15 mouse cellular contexts compared by ENCODE assay signal in genomic region chr10:45471321-45471720, GRCm38 (mm10). TPM values are rescaled to one million over a fixed set of nuclear protein-coding genes. Genes with fewer than 3 reads are reported as not detected.
A peak's percentile ranks its signal among the peaks of the same experiment; 100 is the strongest.
DNase-seq lines count a peak whose midpoint lies in the region; ATAC-seq lines count a peak whose summit lies in the region.
"Had no signal": no experiment of that assay in that cellular context is flagged by ENCODE, and none has a peak within 500 bp of the region (broad histone marks: within the 10 kb centered on the region; RNA-seq: fewer than 3 reads in every experiment).

No protein-coding gene starts in this region.

- 20% methylated on average over 3 of the region's 3 CpGs for WGBS in heart, embryonic 12.5 days
- WGBS in neural tube, embryonic 11.5 days, result 17% methylated on average over 3 of the region's 3 CpGs
- WGBS in limb, embryonic 10.5 days, result 10% methylated on average over 3 of the region's 3 CpGs
- 20% methylated on average over 3 of the region's 3 CpGs for WGBS in neural tube, embryonic 13.5 days

- no peak for DNase-seq in heart, postnatal 10 days
- DNase-seq in neural tube, embryonic 11.5 days (ENCODE audit: low spot score), result no peak
- DNase-seq in neural tube, embryonic 10.5 days (ENCODE audit: extremely low spot score, low spot score), result no peak
- DNase-seq in limb, embryonic 10.5 days (ENCODE audit: low spot score), result peak; percentile 38
- no peak for DNase-seq in cerebellum, postnatal 4 days (ENCODE audit: low spot score in 2 of 2)
- DNase-seq in layer of hippocampus, adult 9-11 months, result no peak
- DNase-seq: adrenal gland, adult 2 months; heart, postnatal 36 days; right cerebral cortex, adult 18-20 months had no signal

- no peaks in the 10 kb centered on the region for H3K9me3 ChIP-seq in heart, embryonic 12.5 days (replicated peaks)
- no peaks in the 10 kb centered on the region for H3K9me3 ChIP-seq in neural tube, embryonic 11.5 days (ENCODE audit: control insufficient read depth, low read length)
- no peaks in the 10 kb centered on the region for H3K9me3 ChIP-seq in limb, embryonic 10.5 days (replicated peaks)
- H3K9me3 ChIP-seq in neural tube, embryonic 13.5 days, result no peaks in the 10 kb centered on the region
- H3K9me3 ChIP-seq: embryonic facial prominence, embryonic 13.5 days; lung, embryonic 15.5 days had no signal

- no peaks in the 10 kb centered on the region for H3K36me3 ChIP-seq in heart, embryonic 12.5 days
- no peaks in the 10 kb centered on the region for H3K36me3 ChIP-seq in neural tube, embryonic 11.5 days (ENCODE audit: control insufficient read depth, insufficient read depth, low read length)
- H3K36me3 ChIP-seq in limb, embryonic 10.5 days, result no peaks in the 10 kb centered on the region
- H3K36me3 ChIP-seq in neural tube, embryonic 13.5 days, result no peaks in the 10 kb centered on the region
- H3K36me3 ChIP-seq: embryonic facial prominence, embryonic 13.5 days; lung, embryonic 15.5 days had no signal

- H3K9ac ChIP-seq in heart, embryonic 12.5 days, result no peak overlapping the region
- H3K9ac ChIP-seq in neural tube, embryonic 11.5 days (ENCODE audit: low read length), result no peak overlapping the region
- no peak overlapping the region for H3K9ac ChIP-seq in neural tube, embryonic 13.5 days
- H3K9ac ChIP-seq: embryonic facial prominence, embryonic 13.5 days; lung, embryonic 15.5 days had no signal

- no peaks in the 10 kb centered on the region for H3K27me3 ChIP-seq in heart, embryonic 12.5 days (replicated peaks)
- no peaks in the 10 kb centered on the region for H3K27me3 ChIP-seq in neural tube, embryonic 11.5 days (ENCODE audit: control insufficient read depth, insufficient read depth, low read length)
- no peaks in the 10 kb centered on the region for H3K27me3 ChIP-seq in limb, embryonic 10.5 days (ENCODE audit: low read depth, poor library complexity, severe bottlenecking)
- peaks cover 20% of the 10 kb centered on the region for H3K27me3 ChIP-seq in neural tube, embryonic 13.5 days

- peak overlapping the region; percentile 82 for H3K4me2 ChIP-seq in heart, embryonic 12.5 days
- H3K4me2 ChIP-seq in neural tube, embryonic 11.5 days (ENCODE audit: low read depth), result peak overlapping the region; percentile 52
- H3K4me2 ChIP-seq in neural tube, embryonic 13.5 days, result peak overlapping the region; percentile 53

- H3K4me3 ChIP-seq in heart, embryonic 12.5 days, result 0 out of 2 replicates have a peak overlapping the region, but pooled peaks have one; percentile 43
- no peak overlapping the region for H3K4me3 ChIP-seq in neural tube, embryonic 11.5 days (ENCODE audit: low read depth, low read length)
- peak overlapping the region; percentile 64 for H3K4me3 ChIP-seq in limb, embryonic 10.5 days
- H3K4me3 ChIP-seq in neural tube, embryonic 13.5 days, result no peak overlapping the region
- H3K4me3 ChIP-seq: embryonic facial prominence, embryonic 13.5 days; lung, embryonic 15.5 days had no signal

- H3K27ac ChIP-seq in heart, embryonic 12.5 days (ENCODE audit: poor library complexity, severe bottlenecking), result no peak overlapping the region
- H3K27ac ChIP-seq in neural tube, embryonic 11.5 days (ENCODE audit: low read depth, low read length), result no peak overlapping the region
- H3K27ac ChIP-seq in limb, embryonic 10.5 days, result peak overlapping the region; percentile 96
- no peak overlapping the region for H3K27ac ChIP-seq in neural tube, embryonic 13.5 days (replicated peaks)
- H3K27ac ChIP-seq: embryonic facial prominence, embryonic 13.5 days; kidney, postnatal 0 days; lung, embryonic 15.5 days had no signal

- peaks cover 9% of the 10 kb centered on the region for H3K4me1 ChIP-seq in heart, embryonic 12.5 days (replicated peaks)
- peaks cover 15% of the 10 kb centered on the region for H3K4me1 ChIP-seq in neural tube, embryonic 11.5 days (ENCODE audit: control insufficient read depth, insufficient read depth, low read length)
- H3K4me1 ChIP-seq in limb, embryonic 10.5 days, result peaks cover 53% of the 10 kb centered on the region
- H3K4me1 ChIP-seq in neural tube, embryonic 13.5 days (replicated peaks), result peaks cover 45% of the 10 kb centered on the region

- intact Hi-C loops in heart, postnatal 10 days (cut with DNase I), result no loop called here

- no peak for ATAC-seq in heart, embryonic 12.5 days (ENCODE audit: insufficient number of reproducible peaks, low FRiP score)
- ATAC-seq in neural tube, embryonic 11.5 days (ENCODE audit: insufficient read depth, low FRiP score, low TSS enrichment), result no peak
- ATAC-seq in neural tube, embryonic 13.5 days (ENCODE audit: low read depth), result no peak

RNA-seq across cellular contexts. Expression of gene Lin28b, which starts 14.9 kb away (rescaled TPM):
- polyA plus RNA-seq in heart, embryonic 12.5 days (2016; fragmentation: Nextera tagmentation; extraction: Ambion mirVana), result 4.9 and 6.0 TPM in 2 replicates
- total RNA-seq in heart, postnatal 10 days (2021), result under 1 TPM; 0.45 to 0.65 TPM
- polyA plus RNA-seq in neural tube, embryonic 11.5 days (2014; fragmentation: Nextera tagmentation; extraction: Ambion mirVana), result 14.7 and 15.5 TPM in 2 replicates
- 44.7 and 59.5 TPM in 2 replicates for polyA plus RNA-seq in limb, embryonic 10.5 days (2016; fragmentation: Nextera tagmentation; extraction: Ambion mirVana)
- polyA plus RNA-seq in neural tube, embryonic 13.5 days (2015; fragmentation: Nextera tagmentation; extraction: Ambion mirVana), result 9.1 TPM in 2 replicates
- total RNA-seq: adrenal gland, adult 2 months; monocyte, adult 5-6 weeks had no signal
- polyA plus RNA-seq: adrenal gland, adult 2 months had no signal

Comparison
In these comparisons a context has a peak if more than half of its experiments do, and no peak if none do; other contexts are left out.
1. H3K4me3 ChIP-seq: peak in heart, embryonic 12.5 days (single experiment) and limb, embryonic 10.5 days (single experiment); none in neural tube, embryonic 11.5 days (single experiment) and neural tube, embryonic 13.5 days (single experiment).
2. Peak in every context shown above with its lines, with median percentiles within 50 percentile points of each other: H3K4me2 ChIP-seq.